Mouse (Mus musculus): ENCODE measurements at regions not wholly inside any gene's neighbourhood (a gene's known extent, or its start where the extent isn't known, plus 50 kb on each side); places are given as distances from the start of the nearest gene placed in this dataset.
"Not testable (repeated sequence)": the region's sequence is repeated elsewhere in the genome, so short reads cannot be mapped to it uniquely, and the experiment has no call there.

DNA sequence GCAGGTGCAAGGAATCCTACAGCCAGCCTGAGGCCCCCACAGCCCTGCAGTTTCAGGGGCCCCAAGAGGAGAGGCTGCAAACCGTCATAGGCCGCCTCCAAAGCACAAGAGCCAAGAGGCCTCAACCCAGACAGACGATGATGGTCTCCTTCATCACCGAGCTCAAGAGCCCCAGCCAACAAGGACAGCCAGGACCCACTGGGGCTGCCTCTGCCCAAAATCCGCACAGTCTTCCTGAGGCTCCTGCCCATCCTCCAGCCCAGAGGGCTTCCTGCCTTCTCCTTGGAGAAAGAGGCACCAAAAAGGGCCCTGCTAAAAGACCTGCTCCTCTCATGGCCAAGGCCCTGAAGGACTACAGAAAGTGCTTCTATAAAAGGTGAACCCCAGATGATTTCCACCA is 112.3 kb downstream of the Nus1 start:
- H3K4me3 ChIP-seq (ENCODE audit: low read depth, low read length); H3K36me3 ChIP-seq (ENCODE audit: control insufficient read depth, insufficient read depth, low read length); H3K9ac ChIP-seq (ENCODE audit: low read depth, low read length); H3K27ac ChIP-seq (replicated peaks; ENCODE audit: low read depth, low read length); ATAC-seq (ENCODE audit: low read depth); H3K27me3 ChIP-seq (replicated peaks; ENCODE audit: control insufficient read depth, insufficient read depth, low read length); DNase-seq (ENCODE audit: low spot score); H3K4me2 ChIP-seq (ENCODE audit: low read depth, low read length); H3K4me1 ChIP-seq (ENCODE audit: control insufficient read depth, insufficient read depth, low read length); H3K9me3 ChIP-seq (ENCODE audit: control insufficient read depth, low read length): not testable (repeated sequence)
- WGBS: no CpG with 5 or more reads among the region's 5 CpGs

DNA sequence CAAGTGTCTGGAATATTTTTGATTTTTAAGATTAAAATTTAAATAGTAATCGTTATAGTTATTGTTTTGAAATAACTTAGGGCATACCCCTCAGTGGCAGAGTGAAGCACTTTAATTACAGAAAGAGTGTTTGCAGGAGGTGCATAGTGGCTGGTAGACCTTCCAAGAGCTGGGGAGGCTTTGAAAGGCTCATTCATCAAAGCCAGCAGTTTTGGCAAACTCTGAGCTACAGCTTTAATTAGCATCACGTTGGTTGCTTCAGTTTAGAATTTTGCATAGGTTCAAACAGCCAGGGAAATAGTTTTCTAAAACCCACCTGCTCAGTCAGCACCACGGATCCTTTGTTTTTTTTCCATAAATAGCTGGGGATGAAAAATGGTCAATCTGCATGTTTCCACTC is 113.5 kb downstream of the Nus1 start:
- Histone ChIP-seq H3K4me1 (ENCODE audit: control insufficient read depth, insufficient read depth, low read length) (no peaks in the 10 kb centered on the region), H3K4me3 (ENCODE audit: low read depth, low read length) (no peak overlapping the region), H3K27me3 (replicated peaks; ENCODE audit: control insufficient read depth, insufficient read depth, low read length) (no peaks in the 10 kb centered on the region), H3K9me3 (ENCODE audit: control insufficient read depth, low read length) (no peaks in the 10 kb centered on the region), H3K36me3 (ENCODE audit: control insufficient read depth, insufficient read depth, low read length) (no peaks in the 10 kb centered on the region), H3K9ac (ENCODE audit: low read depth, low read length) (no peak overlapping the region), H3K27ac (replicated peaks; ENCODE audit: low read depth, low read length) (no peak overlapping the region), H3K4me2 (ENCODE audit: low read depth, low read length) (no peak overlapping the region)
- WGBS: 49% methylated on average over 3 of the region's 3 CpGs
- no peak for DNase-seq (ENCODE audit: low spot score)
- ATAC-seq (ENCODE audit: low read depth): no peak

DNA sequence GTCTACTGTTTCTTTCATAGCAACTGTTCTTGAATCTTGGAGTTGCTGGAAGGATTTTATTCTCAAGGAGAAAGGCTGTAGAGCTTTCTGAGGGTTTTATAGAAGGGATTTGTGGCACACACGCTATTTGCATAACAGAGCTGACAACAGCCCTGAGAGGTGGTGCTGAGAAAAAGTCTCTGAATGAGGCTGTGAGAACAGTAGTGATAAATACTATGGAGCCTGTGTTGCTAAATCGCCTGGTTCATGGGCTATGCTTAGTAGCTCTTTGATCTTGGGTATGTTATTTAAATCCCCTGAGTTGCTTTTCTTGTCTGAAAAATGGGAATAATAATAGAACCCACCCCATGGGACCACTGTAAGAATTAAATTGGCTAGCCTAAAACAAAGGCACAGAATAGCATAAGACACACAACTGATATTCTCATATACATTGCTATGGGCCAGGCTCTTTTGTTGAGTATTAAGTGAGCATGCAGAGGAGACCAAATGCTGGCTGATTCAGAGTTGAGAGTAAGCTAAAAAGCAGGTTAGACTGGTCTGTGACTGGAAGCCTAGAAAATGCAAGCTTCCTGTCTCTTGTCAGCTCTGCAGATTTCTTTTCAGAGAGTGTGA is 116.0 kb downstream of the Nus1 start:
- Histone ChIP-seq H3K9ac (ENCODE audit: low read depth, low read length) (no peak overlapping the region), H3K36me3 (ENCODE audit: control insufficient read depth, insufficient read depth, low read length) (no peaks in the 10 kb centered on the region), H3K4me2 (ENCODE audit: low read depth, low read length) (no peak overlapping the region), H3K4me3 (ENCODE audit: low read depth, low read length) (no peak overlapping the region), H3K4me1 (ENCODE audit: control insufficient read depth, insufficient read depth, low read length) (no peaks in the 10 kb centered on the region), H3K27ac (replicated peaks; ENCODE audit: low read depth, low read length) (no peak overlapping the region), H3K27me3 (replicated peaks; ENCODE audit: control insufficient read depth, insufficient read depth, low read length) (no peaks in the 10 kb centered on the region), H3K9me3 (ENCODE audit: control insufficient read depth, low read length) (no peaks in the 10 kb centered on the region)
- ATAC-seq (ENCODE audit: low read depth) (no peak), DNase-seq (ENCODE audit: low spot score) (peak; percentile 19)
- WGBS: 33% methylated on average over 2 of the region's 2 CpGs

DNA sequence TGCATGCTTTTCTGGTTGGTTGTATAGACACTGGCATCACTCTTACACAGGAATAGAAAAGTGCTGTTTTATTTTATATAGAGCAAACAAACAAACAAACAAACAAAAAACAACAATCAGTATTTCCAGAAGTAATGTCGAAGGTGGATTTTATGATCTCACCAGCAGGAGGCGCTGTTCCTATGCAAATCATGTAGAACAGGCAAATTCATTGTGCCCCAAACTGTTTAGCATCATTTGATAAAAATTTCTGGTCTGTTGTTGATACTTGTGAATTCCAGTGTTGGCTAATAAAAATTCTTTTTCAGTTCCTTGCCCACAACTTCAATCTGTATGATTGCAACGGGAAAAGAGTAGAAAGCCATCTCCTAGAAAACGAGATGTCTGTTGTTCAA is 116.5 kb downstream of the Nus1 start:
- peak; percentile 49 for DNase-seq (ENCODE audit: low spot score)
- H3K27ac ChIP-seq (replicated peaks; ENCODE audit: low read depth, low read length): no peak overlapping the region
- H3K36me3 ChIP-seq (ENCODE audit: control insufficient read depth, insufficient read depth, low read length): no peaks in the 10 kb centered on the region
- no peaks in the 10 kb centered on the region for H3K4me1 ChIP-seq (ENCODE audit: control insufficient read depth, insufficient read depth, low read length)
- H3K4me3 ChIP-seq (ENCODE audit: low read depth, low read length): no peak overlapping the region
- no peaks in the 10 kb centered on the region for H3K9me3 ChIP-seq (ENCODE audit: control insufficient read depth, low read length)
- no peak for ATAC-seq (ENCODE audit: low read depth)
- no peak overlapping the region for H3K9ac ChIP-seq (ENCODE audit: low read depth, low read length)
- H3K27me3 ChIP-seq (replicated peaks; ENCODE audit: control insufficient read depth, insufficient read depth, low read length): no peaks in the 10 kb centered on the region
- no peak overlapping the region for H3K4me2 ChIP-seq (ENCODE audit: low read depth, low read length)
- 47% methylated on average over 4 of the region's 4 CpGs for WGBS

DNA sequence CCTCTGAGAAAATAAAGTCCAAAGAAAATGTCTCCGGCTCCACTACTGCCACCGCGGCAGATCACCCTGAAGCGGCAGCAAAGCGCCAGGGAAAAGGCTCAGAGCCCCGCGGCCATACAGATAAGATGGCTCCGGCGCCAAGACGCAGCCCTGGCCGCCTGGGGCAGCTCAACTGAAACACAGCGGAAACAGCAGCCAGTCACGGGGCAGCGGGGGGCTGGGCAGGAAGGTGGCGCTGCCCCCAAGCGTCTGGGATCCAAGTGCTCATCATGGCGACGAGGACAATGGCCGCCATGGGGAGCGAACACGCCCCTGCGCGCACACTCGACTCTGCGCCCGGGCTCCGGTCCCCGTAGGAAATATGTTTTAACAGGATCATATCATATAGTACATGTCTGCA is 128.2 kb downstream of the Nus1 start:
- H3K4me1 ChIP-seq (ENCODE audit: control insufficient read depth, insufficient read depth, low read length): no peaks in the 10 kb centered on the region
- 86% methylated on average over 28 of the region's 28 CpGs for WGBS
- H3K36me3 ChIP-seq (ENCODE audit: control insufficient read depth, insufficient read depth, low read length): no peaks in the 10 kb centered on the region
- no peak overlapping the region for H3K4me3 ChIP-seq (ENCODE audit: low read depth, low read length)
- ATAC-seq (ENCODE audit: low read depth) (no peak), DNase-seq (ENCODE audit: low spot score) (no peak)
- H3K27ac ChIP-seq (replicated peaks; ENCODE audit: low read depth, low read length): no peak overlapping the region
- H3K27me3 ChIP-seq (replicated peaks; ENCODE audit: control insufficient read depth, insufficient read depth, low read length): no peaks in the 10 kb centered on the region
- no peaks in the 10 kb centered on the region for H3K9me3 ChIP-seq (ENCODE audit: control insufficient read depth, low read length)
- no peak overlapping the region for H3K4me2 ChIP-seq (ENCODE audit: low read depth, low read length)
- H3K9ac ChIP-seq (ENCODE audit: low read depth, low read length): no peak overlapping the region

DNA sequence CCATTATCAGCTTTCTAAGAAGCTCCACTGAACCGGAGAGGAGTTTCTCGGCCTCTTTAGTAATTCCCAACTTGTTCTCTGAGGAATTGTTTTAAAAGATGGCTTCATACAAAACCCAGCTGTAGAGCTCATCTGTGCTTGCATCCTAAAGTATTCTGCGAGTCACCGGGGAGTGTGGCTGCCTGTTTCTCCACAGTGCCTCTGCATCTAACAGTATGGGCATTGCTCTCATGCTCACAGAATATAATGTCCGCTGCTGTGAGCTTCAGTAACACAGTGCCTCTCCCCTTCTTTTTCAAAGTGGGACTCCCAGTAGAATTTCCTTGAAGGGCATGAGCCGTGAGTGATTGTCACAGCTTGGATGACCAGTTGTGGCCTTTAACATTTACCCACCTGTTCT is 113.0 kb upstream of the Slc35f1 start:
- Histone ChIP-seq H3K36me3 (ENCODE audit: control insufficient read depth, insufficient read depth, low read length) (no peaks in the 10 kb centered on the region), H3K9me3 (ENCODE audit: control insufficient read depth, low read length) (no peaks in the 10 kb centered on the region), H3K27me3 (replicated peaks; ENCODE audit: control insufficient read depth, insufficient read depth, low read length) (no peaks in the 10 kb centered on the region), H3K4me1 (ENCODE audit: control insufficient read depth, insufficient read depth, low read length) (no peaks in the 10 kb centered on the region), H3K4me3 (ENCODE audit: low read depth, low read length) (no peak overlapping the region), H3K27ac (replicated peaks; ENCODE audit: low read depth, low read length) (no peak overlapping the region), H3K9ac (ENCODE audit: low read depth, low read length) (no peak overlapping the region), H3K4me2 (ENCODE audit: low read depth, low read length) (no peak overlapping the region)
- whole genome bisulfite sequencing: 76% methylated on average over 6 of the region's 6 CpGs
- DNase-seq (ENCODE audit: low spot score): no peak
- ATAC-seq (ENCODE audit: low read depth): no peak

DNA sequence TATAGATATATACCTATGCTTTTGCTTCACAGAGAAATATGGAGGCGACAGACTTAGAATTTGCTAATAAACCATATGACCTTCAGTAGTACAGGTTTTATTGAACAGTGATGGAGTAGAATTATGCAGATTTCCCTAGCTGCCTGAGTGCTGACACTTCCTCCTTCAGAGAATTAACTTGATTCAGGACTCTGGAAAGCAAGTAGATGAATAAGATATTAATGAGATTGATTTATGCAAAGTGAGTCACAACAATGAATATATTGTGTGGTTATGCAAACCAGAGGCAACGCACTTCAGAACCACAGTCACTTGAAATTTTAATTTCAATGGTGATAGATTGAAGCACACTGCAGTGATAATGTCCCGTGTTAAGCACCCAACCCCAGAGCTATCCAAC is 112.5 kb upstream of the Slc35f1 start:
- H3K4me3 ChIP-seq (ENCODE audit: low read depth, low read length): no peak overlapping the region
- no peaks in the 10 kb centered on the region for H3K9me3 ChIP-seq (ENCODE audit: control insufficient read depth, low read length)
- no peak overlapping the region for H3K9ac ChIP-seq (ENCODE audit: low read depth, low read length)
- H3K36me3 ChIP-seq (ENCODE audit: control insufficient read depth, insufficient read depth, low read length): no peaks in the 10 kb centered on the region
- 78% methylated on average over 3 of the region's 3 CpGs for WGBS
- ATAC-seq (ENCODE audit: low read depth) (no peak), DNase-seq (ENCODE audit: low spot score) (no peak)
- H3K4me2 ChIP-seq (ENCODE audit: low read depth, low read length): no peak overlapping the region
- H3K27me3 ChIP-seq (replicated peaks; ENCODE audit: control insufficient read depth, insufficient read depth, low read length): no peaks in the 10 kb centered on the region
- H3K4me1 ChIP-seq (ENCODE audit: control insufficient read depth, insufficient read depth, low read length): no peaks in the 10 kb centered on the region
- no peak overlapping the region for H3K27ac ChIP-seq (replicated peaks; ENCODE audit: low read depth, low read length)

DNA sequence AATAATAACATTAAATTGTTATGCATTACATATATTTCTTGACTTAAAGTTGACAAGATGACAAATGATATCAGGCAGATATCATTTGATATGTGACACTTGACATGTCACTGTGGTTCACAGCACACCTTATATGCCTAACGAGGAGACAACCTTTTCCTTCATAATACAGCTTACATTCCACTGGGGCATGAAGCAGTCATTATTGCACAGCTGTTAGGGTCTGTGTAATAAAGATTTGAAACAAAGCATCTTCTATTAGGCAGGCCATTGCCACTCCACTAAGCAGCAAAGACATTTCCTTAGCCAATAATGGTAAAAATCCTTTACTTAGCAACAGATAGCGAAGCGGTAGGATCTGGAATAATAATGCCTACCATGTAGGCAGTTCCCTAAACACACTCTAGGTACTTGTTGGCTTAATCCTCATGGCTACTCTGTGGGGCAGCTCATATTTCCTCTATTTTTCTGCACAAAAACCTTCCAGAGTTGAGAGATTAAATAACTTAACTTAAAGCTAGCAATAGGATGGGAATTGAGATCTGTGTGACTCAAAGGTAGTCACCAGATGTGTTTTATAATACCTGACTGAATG is 112.0 kb upstream of the Slc35f1 start:
- Histone ChIP-seq H3K4me2 (ENCODE audit: low read depth, low read length) (no peak overlapping the region), H3K4me1 (ENCODE audit: control insufficient read depth, insufficient read depth, low read length) (no peaks in the 10 kb centered on the region), H3K9me3 (ENCODE audit: control insufficient read depth, low read length) (no peaks in the 10 kb centered on the region), H3K9ac (ENCODE audit: low read depth, low read length) (no peak overlapping the region), H3K4me3 (ENCODE audit: low read depth, low read length) (no peak overlapping the region), H3K27ac (replicated peaks; ENCODE audit: low read depth, low read length) (no peak overlapping the region), H3K36me3 (ENCODE audit: control insufficient read depth, insufficient read depth, low read length) (no peaks in the 10 kb centered on the region), H3K27me3 (replicated peaks; ENCODE audit: control insufficient read depth, insufficient read depth, low read length) (no peaks in the 10 kb centered on the region)
- no peak for DNase-seq (ENCODE audit: low spot score)
- 71% methylated on average over 3 of the region's 3 CpGs for WGBS
- no peak for ATAC-seq (ENCODE audit: low read depth)

DNA sequence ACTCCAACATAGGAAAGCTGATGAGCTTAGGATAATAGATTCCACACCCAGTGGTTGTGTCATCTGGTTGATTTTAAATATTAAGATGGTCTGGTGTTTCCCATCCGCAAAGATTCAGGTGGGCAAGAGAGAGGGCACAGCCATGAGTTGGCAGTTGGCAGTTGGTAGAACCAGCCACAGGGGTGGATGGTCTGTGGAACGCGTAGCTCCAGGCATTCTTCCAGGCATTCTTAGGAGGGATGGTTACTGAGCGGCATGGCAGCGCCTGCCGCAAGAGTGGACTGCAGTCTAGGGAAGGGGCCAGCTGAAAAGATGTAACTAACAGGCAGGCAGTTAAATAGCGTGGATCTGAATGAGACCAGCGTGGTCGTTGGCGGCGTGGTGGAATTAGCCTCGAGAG is 96.6 kb upstream of the Slc35f1 start:
- Histone ChIP-seq H3K27me3 (replicated peaks; ENCODE audit: control insufficient read depth, insufficient read depth, low read length) (no peaks in the 10 kb centered on the region), H3K27ac (replicated peaks; ENCODE audit: low read depth, low read length) (no peak overlapping the region), H3K9me3 (ENCODE audit: control insufficient read depth, low read length) (no peaks in the 10 kb centered on the region), H3K36me3 (ENCODE audit: control insufficient read depth, insufficient read depth, low read length) (no peaks in the 10 kb centered on the region), H3K4me3 (ENCODE audit: low read depth, low read length) (no peak overlapping the region), H3K4me1 (ENCODE audit: control insufficient read depth, insufficient read depth, low read length) (no peaks in the 10 kb centered on the region), H3K9ac (ENCODE audit: low read depth, low read length) (no peak overlapping the region), H3K4me2 (ENCODE audit: low read depth, low read length) (no peak overlapping the region)
- DNase-seq (ENCODE audit: low spot score) (no peak), ATAC-seq (ENCODE audit: low read depth) (no peak)
- 95% methylated on average over 12 of the region's 12 CpGs for WGBS
